Mouse (Mus musculus) kidney, adult 8-10 months (tissue): ENCODE results near the gene Gpr162.
A peak's percentile ranks its signal among the peaks of the same experiment; 100 is the strongest.
"Not testable (repeated sequence)": the region's sequence is repeated elsewhere in the genome, so short reads cannot be mapped to it uniquely, and the experiment has no call there.

Experiments
- DNase-seq, 2 experiments: peaks; one replicate each; pipeline ENCODE4 v3.0.0; 2022

Gpr162 gene

GRCm38 (mm10) chr6:124810566-124811402 is 53.0 kb downstream of the Gpr162 start:
- not testable (repeated sequence) for DNase-seq

- DNase-seq, result no peak
Measured at GRCm38 (mm10) chr6:124809775-124810538, 53.8 kb downstream of the Gpr162 start.

GRCm38 (mm10) chr6:124809052-124809774 is 54.6 kb downstream of the Gpr162 start:
- peak; percentile 83 to 89 for DNase-seq
